Mouse (Mus musculus): ENCODE results near the gene Vmn1r118. TPM values are rescaled to one million over a fixed set of nuclear protein-coding genes. Genes with fewer than 3 reads are reported as not detected.

The Vmn1r118 gene
- not detected in 2 replicates for polyA plus RNA-seq (2012; ENCODE audit: low replicate concordance)

DNA sequence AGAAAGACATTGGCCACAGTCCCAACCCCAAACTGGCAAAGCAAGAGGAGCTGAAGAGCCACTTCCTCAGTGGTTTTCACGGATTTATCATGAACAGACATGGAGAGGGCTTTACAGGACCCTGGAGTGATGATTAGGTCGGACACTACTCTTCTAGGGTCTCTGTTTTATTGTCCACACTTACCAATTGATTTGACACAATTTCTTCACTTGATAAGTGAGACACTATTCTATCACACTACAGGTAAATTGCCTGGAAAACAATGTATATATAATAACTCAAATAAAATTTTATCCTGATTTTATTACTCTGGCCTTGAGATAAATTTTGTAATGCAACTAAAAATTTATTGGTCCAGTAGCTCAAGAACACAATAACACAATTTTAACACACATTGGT, at the start of gene Vmn1r118:
Gene Vmn1r118 (minus strand): TSS at position 101 of the 400 bp plus-strand sequence.

DNA sequence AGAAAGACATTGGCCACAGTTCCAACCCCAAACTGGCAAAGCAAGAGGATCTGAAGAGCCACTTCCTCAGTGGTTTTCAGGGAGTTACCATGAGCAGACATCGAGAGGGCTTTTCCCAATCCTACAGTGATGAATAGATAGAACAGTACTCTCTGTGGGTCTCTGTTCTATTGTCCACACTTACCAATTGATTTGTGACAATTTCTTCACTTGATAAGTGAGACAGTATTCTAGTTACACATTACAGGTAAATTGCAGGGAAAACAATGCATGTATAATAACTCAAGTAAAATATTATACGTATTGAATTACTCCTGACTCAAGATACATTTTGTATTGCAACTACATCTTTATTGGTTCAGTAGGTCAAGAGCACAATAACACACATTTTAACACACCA, 28.1 kb downstream of the Vmn1r118 start, which contains the start of gene Vmn1r117:
Gene Vmn1r117 (minus strand): TSS at position 101 of the 400 bp plus-strand sequence.

DNA sequence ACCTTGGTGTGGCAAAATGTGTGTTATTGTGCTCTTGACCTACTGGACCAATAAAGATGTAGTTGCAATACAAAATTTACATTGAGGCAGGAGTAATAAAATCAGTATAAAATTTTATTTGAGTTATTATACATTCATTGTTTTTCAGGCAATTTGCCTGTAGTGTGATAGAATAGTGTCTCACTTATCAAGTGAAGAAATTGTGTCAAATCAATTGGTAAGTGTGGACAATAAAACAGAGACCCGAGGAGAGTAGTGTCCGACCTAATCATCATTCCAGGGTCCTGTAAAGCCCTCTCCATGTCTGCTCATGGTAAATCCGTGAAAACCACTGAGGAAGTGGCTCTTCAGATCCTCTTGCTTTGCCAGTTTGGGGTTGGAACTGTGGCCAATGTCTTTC, 40.2 kb downstream of the Vmn1r118 start, which contains the start of gene Vmn1r116:
Gene Vmn1r116 (plus strand): TSS at position 301 of the 400 bp plus-strand sequence.

Other genes starting within 250 kb of the Vmn1r118 start
- gene Vmn1r107, start 243.4 kb downstream of the Vmn1r118 start, polyA plus RNA-seq (2012; ENCODE audit: low replicate concordance): not detected in 2 replicates
- not detected in 2 replicates for gene Vmn1r111, start 209.1 kb downstream of the Vmn1r118 start, polyA plus RNA-seq (2012; ENCODE audit: low replicate concordance)
- gene Gm10668, start 181.7 kb downstream of the Vmn1r118 start, polyA plus RNA-seq (2012; ENCODE audit: low replicate concordance): not detected in 2 replicates
- not detected in 2 replicates for gene Vmn1r112, start 141.2 kb downstream of the Vmn1r118 start, polyA plus RNA-seq (2012; ENCODE audit: low replicate concordance)
- not detected in 2 replicates for gene Vmn1r113, start 125.1 kb downstream of the Vmn1r118 start, polyA plus RNA-seq (2012; ENCODE audit: low replicate concordance)
- gene Vmn1r114, start 100.2 kb downstream of the Vmn1r118 start, polyA plus RNA-seq (2012; ENCODE audit: low replicate concordance): not detected in 2 replicates
- gene Vmn1r115, start 67.4 kb downstream of the Vmn1r118 start, polyA plus RNA-seq (2012; ENCODE audit: low replicate concordance): not detected in 2 replicates
- gene Vmn1r116, start 40.1 kb downstream of the Vmn1r118 start, polyA plus RNA-seq (2012; ENCODE audit: low replicate concordance): not detected in 2 replicates
- not detected in 2 replicates for gene Vmn1r117, start 28.2 kb downstream of the Vmn1r118 start, polyA plus RNA-seq (2012; ENCODE audit: low replicate concordance)
- gene Vmn1r119, start 100.1 kb upstream of the Vmn1r118 start, polyA plus RNA-seq (2012; ENCODE audit: low replicate concordance): not detected in 2 replicates
- gene Vmn1r120, start 141.4 kb upstream of the Vmn1r118 start, polyA plus RNA-seq (2012; ENCODE audit: low replicate concordance): not detected in 2 replicates
- not detected in 2 replicates for gene Vmn1r121, start 186.2 kb upstream of the Vmn1r118 start, polyA plus RNA-seq (2012; ENCODE audit: low replicate concordance)
- gene Vmn1r122, start 221.8 kb upstream of the Vmn1r118 start, polyA plus RNA-seq (2012; ENCODE audit: low replicate concordance): not detected in 2 replicates
- not detected in 2 replicates for gene Vmn1r123, start 249.8 kb upstream of the Vmn1r118 start, polyA plus RNA-seq (2012; ENCODE audit: low replicate concordance)